Mouse (Mus musculus) ES-Bruce4 (cell line): ENCODE results near the gene Ano7.

Experiments
- CTCF ChIP-seq: IDR thresholded peaks from one replicate; pipeline ENCODE4 v1.8.1; 2011; ENCODE audit warnings: low read depth, low read length
- POLR2A ChIP-seq: IDR thresholded peaks from one replicate; pipeline ENCODE4 v1.8.1; 2011; ENCODE audit warnings: low read length; ENCODE audit not compliant: insufficient read depth

- TF ChIP-seq POLR2A (no peak), CTCF (no peak)
Observed at GRCm38 (mm10) chr1:93401191-93402052, 27.7 kb downstream of the Ano7 start.
